Mouse (Mus musculus) ZHBTc4 (cell line): ENCODE measurements around the gene Slc25a17.

Experiments used
- DNase-seq: peaks from one replicate; pipeline ENCODE4 v3.0.0-alpha.2; 2011; ENCODE audit warnings: low read depth, low spot score

The Slc25a17 gene

GRCm38 (mm10) chr15:81360345-81361021, at the start of gene Slc25a17:
TSS of gene Slc25a17 (minus strand) at chr15:81360812.
- peak; percentile 98 for DNase-seq

GRCm38 (mm10) chr15:81408199-81408598, 47.6 kb upstream of the Slc25a17 start, which contains the start of gene Dnajb7:
TSS of gene Dnajb7 (minus strand) at chr15:81408299.
- no peak for DNase-seq

DNA sequence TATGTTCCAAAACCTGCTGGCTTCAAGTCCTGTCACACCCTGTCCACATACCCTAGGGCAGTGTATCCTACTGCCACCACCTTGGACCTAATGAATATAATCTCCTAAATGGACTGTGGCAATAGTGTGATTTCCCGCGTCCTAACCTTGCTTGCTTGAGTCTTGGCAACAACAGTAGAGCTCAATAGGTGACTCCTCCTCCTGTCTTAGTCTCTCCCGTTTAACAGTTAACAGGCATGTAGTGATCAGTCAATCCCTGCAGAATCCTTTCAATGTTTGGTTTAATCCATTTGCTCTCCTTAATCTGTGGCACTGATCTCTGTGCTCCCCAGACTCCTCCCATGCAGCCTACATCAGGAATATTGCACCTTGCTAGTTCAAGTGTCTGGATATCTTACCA, 44.4 kb upstream of the Slc25a17 start:
- DNase-seq = no peak

GRCm38 (mm10) chr15:81399638-81400315, 39.2 kb upstream of the Slc25a17 start, which contains the start of the genes St13 and Xpnpep3:
TSS of gene St13 (minus strand) at chr15:81400077.
TSS of gene Xpnpep3 (plus strand) at chr15:81400138.
- DNase-seq = peak; percentile 99

GRCm38 (mm10) chr15:81399297-81399637, 38.7 kb upstream of the Slc25a17 start:
- no peak for DNase-seq

GRCm38 (mm10) chr15:81398189-81398588, 37.6 kb upstream of the Slc25a17 start:
- DNase-seq = no peak

GRCm38 (mm10) chr15:81394211-81394915, 33.8 kb upstream of the Slc25a17 start:
- DNase-seq = no peak

GRCm38 (mm10) chr15:81392997-81393396, 32.4 kb upstream of the Slc25a17 start:
- no peak for DNase-seq

- peak; percentile 64 for DNase-seq
Observed at GRCm38 (mm10) chr15:81386327-81386726, 25.7 kb upstream of the Slc25a17 start.

- DNase-seq = no peak
Observed at GRCm38 (mm10) chr15:81378845-81379244, 18.2 kb upstream of the Slc25a17 start.

DNA sequence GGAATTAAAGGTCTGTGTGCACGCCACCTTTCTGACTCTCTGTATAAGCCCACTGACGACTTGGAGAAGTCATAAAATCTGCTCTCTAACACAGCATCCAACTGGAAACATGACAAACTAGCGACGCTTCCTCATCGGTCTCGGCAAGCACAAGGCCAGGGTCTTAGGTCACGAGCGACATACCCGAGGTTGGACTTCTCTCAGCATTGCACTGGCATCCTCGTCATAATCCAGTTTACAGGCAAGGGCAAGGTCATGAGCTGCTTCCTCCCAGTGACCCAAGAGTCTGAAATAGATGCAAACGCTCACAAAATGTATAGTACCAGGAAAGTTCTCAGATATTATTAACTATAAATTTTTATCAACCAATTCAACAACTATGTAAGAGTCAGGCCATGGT, 14.0 kb upstream of the Slc25a17 start:
- DNase-seq = no peak

DNA sequence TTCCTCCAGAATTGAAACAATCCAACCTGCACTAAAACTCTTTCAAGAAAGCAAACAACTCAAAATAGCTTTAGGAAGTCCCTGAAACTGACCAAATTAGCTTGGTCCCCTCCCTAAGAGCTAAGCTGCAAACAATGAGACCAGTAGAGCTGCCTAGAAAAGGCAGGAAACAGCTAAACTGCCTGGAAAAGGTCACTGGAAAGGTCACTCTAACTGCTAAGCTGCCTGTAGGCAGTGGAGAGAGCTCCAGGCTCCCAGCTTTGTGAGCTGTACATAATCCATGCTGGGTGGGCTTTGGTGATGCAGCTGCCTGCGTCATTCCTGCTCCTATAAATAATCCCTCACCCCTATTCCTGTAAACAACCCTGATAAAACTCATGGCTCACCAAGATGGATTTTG, 9.7 kb upstream of the Slc25a17 start:
- DNase-seq = peak; percentile 77

GRCm38 (mm10) chr15:81368601-81369000, 8.0 kb upstream of the Slc25a17 start:
- DNase-seq = no peak

- DNase-seq = no peak
Observed at GRCm38 (mm10) chr15:81366241-81366640, 5.6 kb upstream of the Slc25a17 start.

GRCm38 (mm10) chr15:81365246-81365645, 4.6 kb upstream of the Slc25a17 start:
- no peak for DNase-seq

DNA sequence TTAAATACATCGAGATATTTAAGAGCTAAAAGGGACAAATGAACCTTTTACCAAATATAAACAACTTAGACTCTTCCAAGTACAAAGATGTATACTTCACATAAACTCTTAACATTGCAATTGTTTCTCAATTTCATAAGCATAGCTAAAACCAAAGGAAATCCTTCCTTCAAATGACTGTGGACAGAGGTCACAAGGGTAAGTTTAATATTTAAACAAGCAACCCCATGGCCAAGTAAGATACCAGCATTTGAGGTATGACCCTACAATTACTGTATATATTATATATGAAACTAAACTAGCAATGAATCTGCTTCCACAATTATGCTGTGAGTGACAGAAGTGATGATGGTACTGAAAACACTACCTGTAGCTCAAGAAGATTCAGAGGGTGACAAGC, 3.7 kb upstream of the Slc25a17 start:
- no peak for DNase-seq

DNA sequence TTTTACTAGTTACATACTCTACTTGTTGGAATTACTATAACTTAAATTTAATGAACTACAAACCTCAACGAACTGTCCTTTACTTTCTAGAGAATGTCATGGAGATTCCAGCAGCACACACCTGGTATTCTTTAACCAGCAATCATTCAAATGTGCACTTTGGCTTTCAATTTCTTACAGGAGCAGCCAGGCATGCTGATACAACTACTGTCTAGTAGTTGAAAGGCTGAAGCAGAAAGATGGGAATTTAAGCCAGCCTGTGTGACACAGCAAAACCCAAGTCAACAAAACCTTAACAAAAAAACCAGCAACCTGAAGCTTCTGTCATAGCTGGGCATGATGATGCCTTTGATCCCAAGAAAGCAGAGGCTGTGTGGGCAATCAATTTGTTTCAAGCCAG, 1.9 kb upstream of the Slc25a17 start:
- no peak for DNase-seq

GRCm38 (mm10) chr15:81361417-81362015, 904 bp upstream of the Slc25a17 start:
- DNase-seq = no peak

GRCm38 (mm10) chr15:81361022-81361404, 401 bp upstream of the Slc25a17 start:
- no peak for DNase-seq

DNA sequence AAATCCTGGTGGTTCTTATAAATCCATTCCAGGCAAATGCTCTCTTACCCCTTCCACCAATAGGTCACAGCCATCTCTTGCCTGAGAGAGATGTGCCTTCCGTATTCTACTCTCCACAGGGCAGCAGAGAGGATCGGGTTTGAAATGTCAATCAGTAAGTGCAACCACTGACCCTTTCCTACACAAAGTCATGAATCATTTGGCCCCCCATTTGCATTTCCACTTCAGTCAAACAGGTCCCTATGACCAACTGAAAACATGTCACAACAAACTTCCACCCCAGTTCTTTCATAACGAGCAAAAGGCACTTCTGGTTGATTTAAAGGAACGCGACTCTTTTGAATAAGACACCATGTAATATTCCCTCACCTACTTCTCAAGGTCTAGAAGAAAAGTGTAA, 1.2 kb downstream of the Slc25a17 start:
- DNase-seq = no peak

- no peak for DNase-seq
Observed at GRCm38 (mm10) chr15:81358943-81359342, 1.7 kb downstream of the Slc25a17 start.

- DNase-seq = no peak
Observed at GRCm38 (mm10) chr15:81356946-81357345, 3.7 kb downstream of the Slc25a17 start.
